Mouse (Mus musculus) kidney, adult 8-10 months (tissue): Measurements from ENCODE around the gene Igfbp7.
A peak's percentile ranks its signal among the peaks of the same experiment; 100 is the strongest.

Experiments used
- DNase-seq, 2 experiments: peaks; one replicate each; pipeline ENCODE4 v3.0.0; 2022

The Igfbp7 gene

DNA sequence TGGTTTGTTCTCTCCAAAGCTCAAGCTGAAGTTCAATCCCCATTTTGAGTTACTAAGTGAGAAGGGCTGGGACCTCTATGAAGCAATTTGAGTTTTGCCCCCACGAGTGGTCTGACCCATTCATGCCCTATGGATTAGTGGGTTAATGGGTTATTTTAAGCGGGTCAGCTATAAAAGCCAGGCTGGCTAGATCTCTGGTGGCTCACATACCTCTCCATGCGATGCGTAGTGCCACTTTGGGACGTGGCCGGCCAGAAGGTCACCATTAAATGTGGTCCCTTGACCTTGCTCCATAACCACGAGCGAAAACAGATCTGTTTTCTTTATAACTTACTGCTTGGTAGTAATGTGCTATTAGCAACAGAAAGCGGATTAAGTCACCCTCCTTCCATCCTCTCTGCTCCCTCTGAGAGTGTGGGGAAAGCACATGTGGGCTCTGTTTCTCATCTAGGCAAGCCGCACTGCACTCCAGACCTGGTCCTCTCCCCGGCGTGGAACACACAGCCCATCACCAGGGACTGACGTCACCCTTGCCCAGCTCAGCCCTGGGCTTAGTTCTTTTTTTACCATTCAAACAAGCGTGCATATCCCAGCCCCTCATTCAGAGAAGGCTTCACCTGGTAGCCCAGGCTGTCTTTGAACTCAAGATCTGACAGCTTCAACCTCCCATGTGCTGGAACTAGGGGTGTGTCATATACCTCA, 28.3 kb downstream of the Igfbp7 start:
- no peak for DNase-seq

DNA sequence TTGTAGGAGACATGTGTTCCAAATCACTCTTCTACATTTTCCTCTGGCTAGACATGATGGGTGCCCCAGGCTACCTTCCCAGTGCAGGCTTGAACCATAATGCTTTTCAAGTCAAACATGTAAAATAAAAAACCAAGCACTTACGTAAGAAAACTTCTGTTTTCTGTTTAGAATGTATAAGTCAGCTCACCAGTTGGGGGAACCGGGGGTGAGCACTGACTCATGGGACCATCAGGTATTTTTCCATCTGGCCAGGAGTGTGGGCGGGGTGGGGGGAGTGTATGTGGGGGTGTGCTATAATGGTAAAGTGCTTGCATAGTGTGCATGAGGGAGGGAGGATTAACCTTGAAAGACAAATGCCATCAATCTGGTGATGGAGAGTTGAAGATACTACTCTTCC, 29.8 kb downstream of the Igfbp7 start:
- no peak for DNase-seq

DNA sequence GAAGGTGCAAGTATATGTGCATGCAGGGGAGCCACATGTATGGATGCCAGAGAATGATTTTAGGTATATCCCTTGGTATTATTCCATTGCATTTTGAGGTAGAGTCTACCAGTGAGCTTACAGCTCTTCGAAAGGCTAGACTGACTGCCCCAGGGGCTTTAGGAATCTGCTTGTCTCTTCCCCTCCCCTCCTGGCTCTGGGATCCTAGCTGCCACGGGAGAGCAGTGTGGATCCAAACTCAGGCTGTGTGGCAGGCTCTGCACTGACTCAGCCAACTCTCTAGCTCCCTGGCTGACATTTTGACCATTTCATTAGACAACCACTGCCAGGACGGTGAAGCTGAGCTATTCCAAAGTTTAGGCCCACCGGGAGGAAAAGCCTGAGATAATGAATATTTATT, 32.3 kb downstream of the Igfbp7 start:
- no peak for DNase-seq

DNA sequence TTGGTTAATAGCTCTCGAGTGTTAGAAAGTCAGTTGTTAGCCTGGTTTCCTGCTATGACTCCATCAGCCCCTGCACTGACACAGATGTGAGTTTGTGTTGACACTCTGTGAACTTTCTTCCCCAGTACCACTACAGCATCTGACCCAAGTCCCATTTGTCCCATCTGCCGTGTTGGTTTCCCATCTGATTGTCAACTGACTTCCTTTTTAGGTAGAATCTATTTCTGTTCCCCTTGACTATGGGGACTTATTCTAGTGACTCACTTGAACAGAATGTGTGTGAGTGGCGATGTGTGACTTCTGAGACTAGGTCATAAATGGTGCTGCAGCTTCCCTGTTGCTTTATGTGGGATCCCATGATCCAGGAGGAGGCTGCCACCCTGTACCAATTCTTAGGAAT, 32.9 kb downstream of the Igfbp7 start:
- DNase-seq, result no peak

DNA sequence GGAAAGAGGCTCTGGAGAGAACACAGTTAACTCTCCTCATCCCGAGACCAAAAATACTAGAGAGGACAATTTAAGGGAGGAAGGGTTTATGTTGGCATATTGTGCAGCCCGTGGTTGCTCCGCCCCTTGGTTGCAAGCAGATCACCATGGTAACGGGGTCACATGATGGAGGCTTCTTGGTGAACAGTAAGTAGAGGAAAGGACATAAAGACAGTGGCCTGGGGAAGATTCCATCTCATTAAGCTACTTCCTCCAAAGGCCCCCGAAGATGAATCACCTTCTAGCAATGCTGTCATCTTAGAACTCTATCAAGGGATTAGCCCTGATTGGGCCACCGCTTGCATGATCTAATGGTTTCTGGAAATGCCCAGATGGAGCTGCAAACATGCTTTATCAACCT, 35.1 kb downstream of the Igfbp7 start:
- DNase-seq, result no peak

DNA sequence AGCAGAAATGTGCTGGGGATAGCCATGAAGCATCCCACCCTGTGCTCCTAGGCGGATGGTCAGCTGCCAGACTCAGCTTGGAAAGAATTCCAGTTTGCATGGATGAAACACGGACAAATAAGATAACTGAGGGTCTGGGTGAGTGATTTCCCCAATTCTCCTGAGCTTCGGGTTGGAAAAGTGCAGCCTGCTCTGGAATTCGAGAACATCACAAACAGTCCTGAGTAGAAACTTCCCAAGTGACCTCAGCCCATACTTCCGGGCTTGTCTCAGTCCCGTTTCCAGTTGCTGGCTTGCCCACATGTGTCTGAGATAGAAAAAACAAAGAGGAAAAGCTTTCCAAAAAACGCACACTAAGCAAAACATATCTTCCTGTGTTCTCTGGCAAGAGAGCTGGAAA, 35.6 kb downstream of the Igfbp7 start:
- DNase-seq, result no peak

DNA sequence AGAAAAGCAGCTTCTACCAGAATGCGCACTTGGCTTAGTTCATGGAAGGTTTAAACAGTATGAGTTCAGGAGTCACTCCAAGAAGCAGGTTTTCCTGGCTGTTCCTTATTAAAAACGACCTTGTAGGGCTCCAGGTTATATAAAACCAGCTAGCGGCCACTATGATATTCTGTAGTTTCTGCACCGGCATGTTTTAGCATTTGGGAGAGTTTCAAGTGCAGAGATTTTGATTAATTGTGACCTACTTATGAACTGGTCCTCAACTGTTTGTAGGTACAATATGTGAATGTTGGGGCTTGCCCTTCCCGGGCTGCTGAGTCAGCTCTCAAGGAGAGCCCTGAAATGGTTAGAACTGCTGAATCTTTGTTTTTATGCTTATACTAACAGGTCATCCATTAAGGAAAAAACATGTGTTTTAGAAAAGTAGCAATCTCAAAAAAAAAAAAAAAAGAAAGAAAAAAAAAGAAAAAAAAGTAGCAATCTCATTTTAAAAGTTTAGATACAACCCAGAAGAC, 37.4 kb downstream of the Igfbp7 start:
- DNase-seq, result no peak

DNA sequence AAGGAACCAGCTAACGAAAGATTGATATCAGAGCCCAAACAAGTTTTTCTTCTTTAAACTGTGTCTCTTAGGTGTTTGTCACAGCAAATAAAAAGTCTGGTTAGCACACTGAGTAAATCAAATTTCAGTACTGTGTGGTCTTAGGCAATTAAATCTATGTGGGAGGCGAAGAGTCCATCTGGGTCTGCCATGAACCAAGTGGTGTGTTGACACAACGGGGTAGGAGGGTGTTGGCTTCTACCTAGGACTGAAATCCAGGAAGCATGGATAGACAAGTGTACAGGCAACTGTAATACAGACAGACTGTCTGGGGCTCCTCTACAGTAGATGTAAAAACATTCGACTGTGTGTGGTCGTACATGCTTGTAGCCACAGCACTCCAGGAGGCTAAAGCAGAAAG, 38.4 kb downstream of the Igfbp7 start:
- no peak for DNase-seq

DNA sequence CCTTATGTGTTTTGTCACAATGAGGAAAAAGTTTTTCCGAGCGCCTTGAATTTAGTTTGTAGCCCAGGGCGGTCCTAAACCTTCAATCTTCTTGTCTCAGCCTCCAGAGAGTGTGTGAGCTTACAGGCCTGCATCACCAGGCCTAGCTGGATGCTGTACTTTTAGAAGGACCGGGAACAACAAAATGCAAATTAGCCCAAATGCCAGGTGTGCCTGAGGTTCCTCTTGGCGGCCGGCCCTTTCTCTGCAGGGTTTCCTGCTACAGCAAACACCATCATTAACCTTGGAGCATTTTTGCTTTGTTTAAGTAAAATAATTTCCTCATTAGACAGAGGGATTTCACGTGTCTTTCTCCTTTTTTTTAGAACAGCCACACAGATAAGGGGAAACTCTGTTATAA, 39.6 kb downstream of the Igfbp7 start:
- DNase-seq, result peak in 1 of 2 experiments; percentile 60

DNA sequence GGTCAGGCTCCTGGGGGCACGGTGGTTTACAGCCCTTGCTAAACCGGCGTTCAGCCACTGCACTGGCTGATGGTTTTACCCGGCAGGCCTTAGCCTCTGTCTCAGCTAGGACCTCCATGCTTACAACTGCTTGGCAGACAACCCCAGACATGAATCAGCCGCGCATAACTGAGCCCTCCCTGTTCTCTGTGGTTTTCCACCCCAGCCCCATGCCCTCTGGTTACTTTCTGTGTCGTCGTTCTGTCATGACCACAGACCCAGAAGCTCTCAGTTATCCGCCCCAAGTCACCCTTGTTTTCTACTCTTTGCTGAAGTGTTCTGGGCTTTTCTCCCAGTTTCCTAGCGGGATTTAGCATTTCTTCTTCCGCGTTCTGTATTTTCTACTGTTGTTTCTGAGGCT, 40.2 kb downstream of the Igfbp7 start:
- DNase-seq, result no peak

DNA sequence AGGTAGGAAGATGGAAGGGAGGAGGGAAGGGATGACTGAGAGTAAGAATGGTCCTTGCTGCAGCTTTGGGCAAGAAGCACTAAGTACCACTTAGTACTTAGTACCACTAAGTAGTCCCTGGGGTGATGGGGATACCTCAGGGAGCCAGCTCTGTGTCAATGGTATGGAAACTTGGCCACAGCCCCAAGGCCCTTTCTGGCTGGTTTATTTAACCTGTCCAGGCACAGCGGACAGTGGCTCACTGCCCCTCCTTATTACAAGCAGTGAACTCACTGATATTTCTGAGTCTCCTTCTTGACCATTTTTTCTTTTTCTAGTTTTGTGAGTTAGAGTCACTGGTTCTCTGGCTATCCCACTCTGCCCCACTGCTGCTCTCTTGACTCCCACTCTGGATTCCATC, 40.7 kb downstream of the Igfbp7 start:
- DNase-seq, result no peak

DNA sequence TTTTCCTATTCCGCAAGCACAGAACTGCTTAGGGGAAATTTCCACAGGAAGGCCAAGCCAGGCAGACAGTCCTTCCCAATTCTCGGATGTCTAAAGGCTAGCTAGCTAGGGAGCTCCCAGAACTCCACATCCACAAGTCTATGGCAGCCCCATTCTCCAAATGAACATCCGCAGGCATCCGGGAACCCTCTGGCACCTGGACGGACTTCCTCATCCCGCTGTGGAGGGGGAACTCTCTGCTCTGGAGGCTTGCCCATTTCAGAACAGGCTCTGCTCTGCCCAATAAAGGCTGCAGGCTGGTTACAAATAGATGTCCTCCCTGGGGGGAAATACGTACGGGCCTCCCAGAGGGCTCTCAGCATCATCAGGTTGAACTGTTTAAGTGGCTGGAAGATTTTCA, 41.5 kb downstream of the Igfbp7 start:
- no peak for DNase-seq

DNA sequence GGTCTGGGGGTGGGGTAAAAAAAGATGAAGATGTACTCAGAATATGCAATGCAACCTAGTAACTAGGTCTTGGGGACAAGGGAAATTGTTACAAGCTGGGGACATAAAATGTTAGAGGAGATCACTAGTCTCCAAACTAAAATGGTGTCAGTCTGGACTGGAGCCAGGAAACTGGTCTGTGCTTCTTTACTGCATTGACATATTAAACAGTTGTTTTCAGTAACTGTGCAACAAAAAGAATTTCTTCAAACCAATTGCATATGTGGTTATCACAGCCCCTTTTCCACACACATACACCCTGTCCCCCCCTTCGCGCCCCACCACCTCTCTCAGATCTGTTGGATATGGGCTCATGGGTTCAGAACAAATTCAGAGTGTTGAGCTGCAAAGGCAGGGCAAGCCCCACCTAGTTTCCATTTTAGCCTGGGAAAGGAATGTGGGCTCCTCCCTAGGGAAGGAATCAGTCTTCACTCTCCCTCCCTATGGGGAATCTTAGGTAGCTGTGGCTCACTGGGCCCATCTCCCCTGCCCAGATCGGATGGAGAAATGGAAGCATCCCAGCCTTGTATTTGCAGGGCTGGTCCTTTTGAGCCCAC, 43.3 kb downstream of the Igfbp7 start:
- DNase-seq, result no peak

DNA sequence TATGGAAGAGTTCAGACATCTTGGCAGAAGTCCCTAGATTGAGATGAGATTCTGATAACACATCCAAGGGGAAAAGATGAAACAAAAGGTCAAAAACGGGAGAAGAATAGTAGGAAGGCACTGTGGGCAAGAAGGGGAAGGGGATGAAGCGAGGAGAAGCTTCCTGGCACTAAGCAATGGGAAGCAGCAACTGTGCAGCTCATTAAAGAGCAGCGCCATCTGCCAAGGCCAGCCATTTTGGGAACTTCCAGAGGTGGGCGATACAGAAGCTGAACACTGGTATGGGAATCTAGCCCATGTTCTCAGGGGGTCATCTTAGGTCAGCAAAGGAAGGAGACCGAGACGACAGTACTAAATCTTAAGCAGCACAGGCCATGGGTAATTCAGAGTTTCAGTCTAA, 44.2 kb downstream of the Igfbp7 start:
- no peak for DNase-seq

DNA sequence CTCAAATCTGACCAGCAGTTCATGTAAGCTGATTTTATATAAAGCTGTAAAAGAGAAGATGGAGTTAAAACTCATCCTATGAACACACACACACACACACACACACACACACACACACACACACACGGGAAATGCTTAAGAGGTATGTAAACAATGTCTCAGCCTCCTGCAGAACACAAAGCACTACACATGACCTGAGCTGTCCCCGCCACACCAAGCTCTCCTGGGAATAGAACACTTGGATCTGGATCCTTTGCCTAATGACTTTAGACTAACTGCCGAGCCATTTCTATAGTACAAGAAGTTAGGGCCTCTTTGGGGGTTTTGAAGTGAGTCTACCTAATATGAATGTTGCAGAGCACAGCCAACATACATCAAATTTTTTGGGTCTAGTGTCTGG, 45.7 kb downstream of the Igfbp7 start:
- no peak for DNase-seq

DNA sequence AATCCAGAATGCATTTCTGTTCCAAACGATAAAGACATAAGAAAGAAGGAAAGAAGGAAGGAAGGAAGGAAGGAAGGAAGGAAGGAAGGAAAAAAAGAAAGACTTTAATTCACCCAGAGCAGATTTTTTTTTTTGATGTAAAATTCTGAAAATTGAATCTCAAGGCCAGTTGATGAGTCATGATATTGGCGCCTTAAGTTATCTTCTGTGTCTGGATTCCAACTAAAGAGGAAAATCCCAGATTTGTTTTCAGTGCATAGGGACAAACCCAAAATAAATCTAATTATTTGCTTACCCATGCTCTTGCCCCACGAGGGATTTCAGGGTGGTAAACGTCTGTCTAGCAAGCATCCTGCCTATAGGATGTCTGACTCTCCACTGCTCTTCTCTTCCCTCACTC, 46.8 kb downstream of the Igfbp7 start:
- no peak for DNase-seq

DNA sequence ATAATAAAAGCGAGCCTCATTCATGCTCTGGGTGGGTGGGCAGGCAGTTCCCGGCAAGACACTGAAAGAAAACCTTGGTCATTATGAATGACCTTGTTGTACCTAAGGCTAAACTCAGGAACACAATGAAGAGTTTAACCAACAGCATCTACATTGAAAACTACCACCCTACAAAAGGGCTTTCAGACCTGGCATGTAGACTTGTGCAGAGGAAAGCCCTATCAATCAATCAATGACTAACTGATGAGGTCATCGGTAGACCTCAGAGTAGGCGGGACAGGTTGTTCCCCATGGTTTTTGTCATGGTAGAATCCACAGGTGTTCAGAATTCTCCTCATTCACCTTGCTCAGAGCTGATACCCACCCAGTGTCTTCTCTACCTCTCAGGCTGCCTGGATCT, 47.9 kb downstream of the Igfbp7 start:
- no peak for DNase-seq

DNA sequence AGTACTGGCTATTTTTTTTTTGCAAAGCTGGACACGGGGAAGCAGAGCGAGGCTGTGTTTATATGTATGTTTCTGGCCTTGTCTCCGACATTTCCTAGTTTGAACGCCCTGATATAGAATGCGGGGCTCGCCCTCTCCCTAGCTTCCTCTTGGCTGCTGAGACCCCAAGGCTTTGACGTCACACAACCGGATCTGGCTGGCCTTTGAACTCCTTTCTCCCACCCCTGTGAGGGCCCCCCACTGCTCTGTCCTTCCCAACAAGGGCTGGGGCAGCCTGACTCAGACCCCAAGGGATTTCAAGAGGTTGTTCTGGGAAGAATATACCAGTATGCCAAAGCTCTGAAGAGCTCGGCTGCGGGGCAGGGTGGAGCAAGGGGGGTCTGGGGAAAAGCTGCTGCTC, 49.5 kb downstream of the Igfbp7 start:
- no peak for DNase-seq

DNA sequence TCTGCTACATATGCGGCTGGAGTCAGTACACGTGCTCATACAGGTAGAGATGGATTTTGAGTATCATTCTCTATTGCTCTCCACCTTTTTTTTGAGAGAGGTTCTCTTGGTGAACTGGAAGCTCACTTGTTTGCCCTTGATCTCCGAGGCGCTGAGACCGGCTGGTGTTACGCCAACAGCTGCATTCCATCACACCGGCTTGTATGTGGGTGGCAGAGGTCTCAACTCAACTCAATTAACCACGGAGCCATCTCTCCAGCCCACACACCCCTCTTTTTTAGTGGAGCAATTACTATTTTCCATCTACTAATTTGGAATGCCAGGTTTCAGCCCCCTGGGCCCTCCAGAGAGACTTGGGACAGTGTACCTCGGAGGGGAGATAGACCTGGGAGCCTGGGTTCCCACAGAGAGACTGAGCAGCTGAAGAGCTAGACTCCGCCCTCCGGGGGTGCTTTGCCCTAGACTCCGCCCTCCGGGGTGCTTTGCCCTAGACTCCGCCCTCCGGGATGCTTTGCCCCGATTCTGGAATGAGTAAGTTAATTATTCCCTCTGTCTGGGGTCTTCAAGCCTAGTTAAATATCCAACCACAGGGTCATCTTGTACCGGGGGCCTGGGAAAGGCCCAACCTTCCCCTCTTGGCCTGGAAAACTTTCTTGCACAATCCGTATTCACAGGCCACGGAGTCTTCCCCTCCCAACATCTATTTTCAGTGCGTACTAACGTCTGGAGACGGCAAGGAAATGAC, 50.3 kb downstream of the Igfbp7 start:
- peak; percentile 84 to 86 for DNase-seq

DNA sequence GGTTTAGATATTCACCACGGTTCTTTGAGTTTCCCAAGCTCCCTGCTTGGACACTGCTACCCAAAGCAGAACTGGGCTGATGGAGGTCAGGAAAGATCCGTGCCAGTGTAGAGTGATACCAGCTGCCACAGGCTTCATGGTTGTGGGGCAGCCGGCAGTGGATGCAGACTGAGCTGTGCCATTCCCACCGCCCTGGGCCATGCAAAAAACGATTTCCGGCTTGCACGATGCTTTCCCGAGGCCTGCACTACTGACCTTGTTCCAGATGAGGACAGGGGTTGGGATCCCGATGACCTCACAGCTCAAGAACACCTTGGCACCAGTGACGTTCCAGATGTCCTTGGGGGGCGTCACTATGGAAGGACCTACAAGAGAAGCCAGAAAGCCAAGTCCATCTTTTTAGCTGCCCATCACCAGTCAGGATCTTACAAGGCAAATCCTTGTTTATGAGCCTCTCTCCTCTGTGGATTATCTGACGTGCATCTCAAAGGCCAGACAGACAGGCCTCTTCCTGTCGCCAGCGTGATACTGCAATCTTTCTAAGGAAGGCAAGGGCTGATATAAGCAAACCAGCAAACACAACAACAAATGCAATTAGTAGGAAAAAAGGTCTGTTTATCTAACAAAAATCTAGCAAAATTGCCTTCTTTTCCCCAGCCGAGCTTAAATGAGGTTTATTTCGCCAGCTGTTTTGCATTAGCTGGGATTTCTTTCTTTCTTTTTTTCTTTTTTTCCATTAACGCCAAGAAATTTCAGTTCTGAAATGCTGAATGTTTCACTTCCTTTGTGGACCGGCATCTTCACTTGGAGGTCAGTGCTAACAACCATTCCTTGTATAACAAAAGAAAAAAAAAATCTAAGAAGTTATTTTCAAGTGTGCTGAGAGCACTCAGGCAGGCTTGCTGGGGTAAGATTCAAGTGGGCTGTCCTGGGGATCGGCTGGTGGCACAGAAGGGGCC, 52.3 kb downstream of the Igfbp7 start:
- no peak for DNase-seq

DNA sequence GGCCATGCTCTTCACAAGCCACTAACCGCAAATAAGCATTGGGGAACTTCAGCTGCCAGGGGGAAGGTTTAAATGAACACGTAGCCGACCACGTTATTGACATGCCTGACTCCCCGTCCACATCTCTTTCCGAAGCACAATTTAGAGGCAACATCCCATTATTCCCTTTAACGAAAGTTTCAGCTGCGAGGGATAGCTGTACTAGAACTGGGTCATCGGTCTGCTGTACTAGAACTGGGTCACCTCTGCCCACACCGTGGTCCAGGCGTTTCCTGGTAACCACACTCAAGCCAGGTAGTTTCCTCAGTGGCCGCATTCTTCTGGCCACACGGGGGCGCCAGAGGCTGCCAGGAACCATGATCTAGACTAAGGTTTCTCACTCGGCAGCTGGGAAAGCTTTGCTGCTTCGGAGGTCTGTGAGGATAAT, 53.5 kb downstream of the Igfbp7 start:
- DNase-seq, result peak; percentile 88 to 94

DNA sequence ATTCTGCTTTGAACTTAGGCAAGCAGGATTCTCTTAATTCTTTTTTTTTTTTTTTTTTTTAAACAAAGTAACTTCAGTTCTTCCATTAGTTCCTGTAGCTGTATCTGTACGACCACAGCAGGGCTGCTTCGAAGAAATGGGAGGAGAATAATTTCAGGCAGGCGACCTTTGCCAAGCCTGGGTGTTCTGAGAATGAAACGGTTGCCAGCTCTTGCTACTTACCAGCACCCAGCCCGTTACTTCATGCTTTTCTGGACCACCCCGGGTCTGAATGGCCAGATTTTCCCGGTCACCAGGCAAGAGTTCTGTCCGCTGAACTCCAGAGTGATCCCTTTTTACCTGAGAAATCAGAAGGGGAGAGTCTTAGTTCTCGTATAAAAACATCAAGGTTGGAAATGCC, 56.1 kb downstream of the Igfbp7 start:
- no peak for DNase-seq
